Mouse (Mus musculus) liver, embryonic 15.5 days (tissue): Measurements from ENCODE around the gene Smarcal1. TPM values are rescaled to one million over a fixed set of nuclear protein-coding genes. Genes with fewer than 3 reads are reported as not detected.

Source experiments
- ATAC-seq: fragments of 200-750 bp; cut with Nextera tagmentation; 2 replicates; pipeline ENCODE4 v1.8.0; 2017; ENCODE audit warnings: moderate number of reproducible peaks, mild to moderate bottlenecking, moderate library complexity; ENCODE audit not compliant: insufficient read depth
- H3K27ac ChIP-seq: fragments of 300-500 bp; sonication (generic); replicated peaks from 2 replicates; pipeline ENCODE4 v1.5.1; 2015; ENCODE audit warnings: mild to moderate bottlenecking, inconsistent platforms
- H3K27me3 ChIP-seq: fragments of 300-500 bp; sonication (generic); 2 replicates; pipeline ENCODE4 v1.6.1; 2015; ENCODE audit warnings: mild to moderate bottlenecking, inconsistent platforms
- H3K36me3 ChIP-seq: fragments of 300-500 bp; sonication (generic); replicated peaks from 2 replicates; pipeline ENCODE4 v1.6.1; 2015; ENCODE audit warnings: moderate library complexity, mild to moderate bottlenecking, inconsistent platforms
- H3K4me1 ChIP-seq: fragments of 300-500 bp; sonication (generic); replicated peaks from 2 replicates; pipeline ENCODE4 v1.6.1; 2015; ENCODE audit warnings: inconsistent platforms
- H3K4me2 ChIP-seq: fragments of 300-500 bp; sonication (generic); 2 replicates; pipeline ENCODE4 v1.6.1; 2015; ENCODE audit warnings: moderate library complexity, mild to moderate bottlenecking, inconsistent platforms
- H3K4me3 ChIP-seq: fragments of 300-500 bp; sonication (generic); replicated peaks from 2 replicates; pipeline ENCODE4 v1.5.1; 2015; ENCODE audit warnings: mild to moderate bottlenecking, inconsistent platforms
- H3K9ac ChIP-seq: fragments of 300-500 bp; sonication (generic); 2 replicates; pipeline ENCODE4 v1.6.1; 2015; ENCODE audit warnings: moderate library complexity, mild to moderate bottlenecking, inconsistent platforms
- H3K9me3 ChIP-seq: fragments of 300-500 bp; sonication (generic); replicated peaks from 2 replicates; pipeline ENCODE4 v1.6.1; 2016; ENCODE audit warnings: inconsistent platforms
- WGBS: fragments of 180-500 bp; shearing (Covaris S2); methylation state at CpG from one replicate; pipeline ENCODE4 v1.1.7; 2015; ENCODE audit warnings: mixed read lengths; ENCODE audit not compliant: insufficient replicate concordance; 5-methylcytosine and 5-hydroxymethylcytosine counted together
- polyA plus RNA-seq: library from polyadenylated mRNA; unstranded; fragments of >200 nt; fragmentation: Nextera tagmentation; extraction: Ambion mirVana; gene quantifications from 2 replicates; pipeline ENCODE4 v1.2.1, GENCODE M21; 2015

The Smarcal1 gene
- polyA plus RNA-seq, 1 experiment from 2014 or later = 7.3 TPM

DNA sequence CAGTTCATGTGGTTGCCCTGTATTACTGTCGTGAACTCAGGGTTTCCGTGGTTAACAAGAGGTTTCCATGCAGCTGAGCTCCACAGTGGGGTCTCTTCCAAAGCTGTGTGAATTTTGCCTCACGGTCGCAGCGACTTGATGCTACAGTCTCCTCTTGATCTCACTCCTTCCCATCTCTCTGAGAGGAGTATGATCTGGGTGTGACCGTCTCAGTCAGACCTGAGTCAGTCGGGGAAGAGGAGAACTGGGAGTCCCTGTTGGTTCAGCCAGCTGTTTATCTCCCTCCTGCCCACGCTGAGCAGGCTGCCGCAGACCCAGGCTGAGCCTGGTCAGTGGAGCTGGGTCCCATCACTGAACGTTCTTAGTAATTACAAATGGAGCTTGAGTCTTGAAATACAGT lies 26.1 kb downstream of the Smarcal1 start:
- H3K4me1 ChIP-seq = no peaks in the 10 kb centered on the region
- no peak overlapping the region for H3K9ac ChIP-seq
- no peak for ATAC-seq
- peaks cover 32% of the 10 kb centered on the region for H3K36me3 ChIP-seq
- H3K27ac ChIP-seq = no peak overlapping the region
- no peak overlapping the region for H3K4me3 ChIP-seq
- WGBS = 70% methylated on average over 10 of the region's 10 CpGs
- no peaks in the 10 kb centered on the region for H3K27me3 ChIP-seq
- H3K4me2 ChIP-seq = no peak overlapping the region
- no peaks in the 10 kb centered on the region for H3K9me3 ChIP-seq

DNA sequence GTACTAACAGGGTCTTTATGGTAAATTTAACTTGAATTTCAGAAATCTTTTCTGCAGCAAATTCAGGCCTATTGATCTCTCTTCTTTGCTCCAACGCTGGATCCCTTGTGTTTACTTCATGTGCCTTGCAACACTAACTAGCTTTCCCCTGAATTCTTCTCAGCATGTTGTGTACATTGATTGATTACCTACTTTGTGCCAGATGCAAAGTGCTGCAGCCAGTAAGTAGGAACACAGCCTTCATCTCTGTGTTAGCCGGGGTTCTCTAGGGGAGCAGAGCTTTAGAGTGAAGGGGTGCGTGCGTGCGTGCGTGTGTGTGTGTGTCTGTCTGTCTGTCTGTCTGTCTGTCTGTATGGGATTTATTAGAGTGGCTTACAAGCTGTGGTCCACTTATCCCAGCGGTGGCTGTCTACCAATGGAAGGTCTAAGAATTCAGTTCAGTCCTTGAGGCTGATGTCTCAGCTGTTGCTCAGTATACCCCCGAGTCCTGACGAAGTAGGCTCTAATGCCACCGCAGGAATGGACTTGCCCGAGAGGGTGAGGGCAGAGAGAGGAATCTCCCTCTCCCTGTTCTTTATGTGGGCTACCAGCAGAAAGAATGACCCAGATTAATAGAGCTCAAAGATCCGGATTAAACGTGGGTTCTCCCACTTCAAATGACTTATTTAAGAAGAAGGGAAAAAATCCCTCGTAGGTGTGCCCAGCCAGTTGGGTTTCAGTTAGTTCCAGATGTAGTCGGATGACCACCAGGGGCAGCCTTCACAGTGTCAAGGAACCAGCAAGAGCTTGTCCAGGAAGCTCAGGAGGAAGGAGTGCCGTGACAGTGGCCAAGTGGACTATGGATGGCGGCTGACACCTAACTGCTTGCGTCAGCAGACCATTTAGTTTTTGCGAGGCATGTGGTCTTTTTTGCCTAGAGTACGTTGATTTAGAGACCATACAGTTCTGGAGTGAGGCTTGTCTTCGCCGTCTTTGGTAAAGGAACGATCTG lies 27.1 kb downstream of the Smarcal1 start:
- Histone ChIP-seq H3K4me2 (no peak overlapping the region), H3K9me3 (no peaks in the 10 kb centered on the region), H3K9ac (no peak overlapping the region), H3K27me3 (no peaks in the 10 kb centered on the region), H3K36me3 (peaks cover 43% of the 10 kb centered on the region), H3K4me1 (no peaks in the 10 kb centered on the region), H3K27ac (no peak overlapping the region), H3K4me3 (no peak overlapping the region)
- 77% methylated on average over 23 of the region's 23 CpGs for WGBS
- no peak for ATAC-seq

DNA sequence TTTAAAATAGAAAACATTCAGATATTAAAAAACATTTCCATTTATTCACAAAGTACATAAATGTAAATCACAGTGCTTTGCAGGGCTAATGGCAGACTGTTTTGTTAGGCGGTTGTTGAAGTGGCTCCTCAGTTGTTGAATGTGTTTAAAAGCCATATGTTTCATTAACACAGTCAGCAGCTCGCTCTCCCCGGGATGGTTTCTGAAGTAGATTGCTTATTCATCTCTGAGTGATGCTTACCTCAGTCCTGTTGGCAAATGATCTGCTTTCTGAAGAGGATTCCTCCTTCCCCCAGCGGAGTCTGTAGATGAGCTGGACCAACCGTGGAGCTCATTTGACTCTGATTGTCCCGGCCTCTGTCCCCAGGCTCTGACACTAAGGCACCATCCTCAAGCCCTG lies 29.1 kb downstream of the Smarcal1 start:
- no peak overlapping the region for H3K4me2 ChIP-seq
- H3K4me1 ChIP-seq = no peaks in the 10 kb centered on the region
- no peak overlapping the region for H3K9ac ChIP-seq
- 83% methylated on average over 6 of the region's 6 CpGs for WGBS
- H3K27ac ChIP-seq = no peak overlapping the region
- ATAC-seq = no peak
- no peaks in the 10 kb centered on the region for H3K27me3 ChIP-seq
- H3K36me3 ChIP-seq = peaks cover 52% of the 10 kb centered on the region
- no peaks in the 10 kb centered on the region for H3K9me3 ChIP-seq
- no peak overlapping the region for H3K4me3 ChIP-seq

DNA sequence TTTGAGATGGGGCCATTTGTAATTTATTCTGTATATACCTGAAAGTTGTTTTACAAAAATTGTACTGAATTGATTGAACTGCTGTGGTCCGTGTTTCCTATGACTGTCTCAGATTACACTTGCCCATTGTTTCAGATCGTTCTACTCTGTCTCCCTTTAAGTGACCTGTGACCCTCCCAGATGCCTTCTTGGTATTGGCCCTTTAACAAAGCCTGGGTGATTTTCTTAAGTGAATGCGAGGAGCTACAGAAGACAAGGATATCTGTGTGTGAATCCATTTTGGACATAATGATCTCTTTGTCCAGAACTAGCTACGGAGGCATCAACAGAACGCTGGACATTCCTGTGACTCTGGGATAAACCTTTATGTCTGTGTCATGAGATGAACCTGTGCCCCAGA lies 52.2 kb downstream of the Smarcal1 start:
- H3K4me1 ChIP-seq = no peaks in the 10 kb centered on the region
- no peak overlapping the region for H3K27ac ChIP-seq
- no peak overlapping the region for H3K4me3 ChIP-seq
- no peaks in the 10 kb centered on the region for H3K27me3 ChIP-seq
- H3K36me3 ChIP-seq = peaks cover 27% of the 10 kb centered on the region
- ATAC-seq = no peak
- H3K4me2 ChIP-seq = no peak overlapping the region
- no peak overlapping the region for H3K9ac ChIP-seq
- no peaks in the 10 kb centered on the region for H3K9me3 ChIP-seq
- 51% methylated on average over 5 of the region's 5 CpGs for WGBS

DNA sequence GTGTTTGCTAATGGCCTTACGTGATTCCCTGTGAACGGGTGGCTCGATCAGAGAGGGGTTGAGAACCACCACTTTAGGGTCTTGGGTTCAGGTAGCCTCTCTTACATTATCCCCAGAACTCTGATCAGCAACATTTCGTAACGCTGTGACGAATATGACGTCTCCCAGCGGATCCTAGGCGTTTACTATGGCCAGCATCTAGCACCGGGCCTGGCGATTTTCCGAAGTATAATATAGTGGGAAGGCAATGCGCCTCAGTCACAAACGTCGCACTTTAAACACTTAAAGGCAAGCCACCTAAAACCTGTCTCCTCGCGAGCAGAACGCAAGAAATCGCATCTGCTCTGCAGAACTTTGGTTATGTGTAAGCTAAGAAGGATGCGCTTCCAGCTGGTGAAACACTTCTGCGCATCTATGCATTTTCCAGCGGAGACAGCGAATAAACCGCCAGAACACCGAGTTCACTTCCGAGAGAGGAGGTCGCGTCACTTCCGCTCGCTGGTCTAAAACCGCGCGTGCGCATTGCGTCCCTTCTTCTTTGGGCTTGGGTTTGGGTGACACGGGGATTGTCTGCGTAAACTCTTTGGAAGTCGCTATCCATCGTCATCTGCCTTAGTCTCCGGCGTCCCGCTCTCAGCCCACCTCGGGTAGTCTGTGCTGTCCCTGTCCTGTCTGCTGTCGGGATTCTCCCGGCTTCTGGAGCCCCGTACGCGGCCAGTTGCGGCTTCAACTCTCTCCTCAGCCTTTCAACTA lies 57.8 kb downstream of the Smarcal1 start:
- Histone ChIP-seq H3K4me3 (0 out of 2 replicates have a peak overlapping the region, but pooled peaks have one; percentile 25), H3K9ac (no peak overlapping the region), H3K36me3 (no peaks in the 10 kb centered on the region), H3K4me1 (no peaks in the 10 kb centered on the region; the same call in 1 of the 2 replicates), H3K9me3 (no peaks in the 10 kb centered on the region), H3K27me3 (no peaks in the 10 kb centered on the region), H3K4me2 (peak overlapping the region; percentile 54), H3K27ac (no peak overlapping the region)
- WGBS = 40% methylated on average over 49 of the region's 49 CpGs
- no peak for ATAC-seq

DNA sequence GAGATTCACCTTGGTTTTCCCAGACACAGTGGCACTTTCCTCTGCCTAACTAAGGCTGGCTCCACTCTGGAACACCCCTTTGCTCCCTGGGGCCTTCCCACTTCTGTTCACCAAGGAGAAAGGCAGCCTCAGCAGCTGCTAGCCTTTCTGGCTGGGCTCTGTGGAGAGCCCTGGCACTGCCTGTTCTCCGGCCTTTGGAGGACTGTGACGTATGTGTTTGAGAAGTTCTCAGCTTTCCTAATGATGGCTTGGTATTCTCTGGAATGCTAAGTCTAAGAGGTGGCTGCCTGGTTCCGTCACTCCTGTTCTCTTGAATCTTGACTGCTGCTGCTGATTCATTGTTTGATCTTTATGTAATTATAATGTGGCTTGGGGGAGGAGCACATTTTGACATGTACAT lies 90.0 kb downstream of the Smarcal1 start:
- Histone ChIP-seq H3K27ac (no peak overlapping the region), H3K4me1 (no peaks in the 10 kb centered on the region), H3K36me3 (no peaks in the 10 kb centered on the region), H3K27me3 (no peaks in the 10 kb centered on the region), H3K9me3 (no peaks in the 10 kb centered on the region), H3K9ac (no peak overlapping the region), H3K4me3 (no peak overlapping the region), H3K4me2 (no peak overlapping the region)
- ATAC-seq = no peak
- WGBS = 60% methylated on average over 3 of the region's 3 CpGs

Other genes with a start within 250 kb of the Smarcal1 start
- gene March4, start 46.3 kb upstream of the Smarcal1 start, polyA plus RNA-seq = 0.03 TPM in 1 of 2 replicates, not detected in the other
- gene Ankar, start 117.3 kb downstream of the Smarcal1 start, polyA plus RNA-seq = not detected in 2 replicates
- gene Rpl37a, start 128.0 kb downstream of the Smarcal1 start, polyA plus RNA-seq = 659 and 813 TPM in 2 replicates
- 8.7 and 16.4 TPM in 2 replicates for gene Igfbp2, start 241.3 kb downstream of the Smarcal1 start, polyA plus RNA-seq